Mouse (Mus musculus) megakaryocyte, embryonic 14.5 days (primary cell): Measurements from ENCODE around the gene Ankrd10.

ENCODE experiments used
- FLI1 ChIP-seq: IDR thresholded peaks from 2 replicates; pipeline ENCODE4 v1.6.1; 2012; ENCODE audit warnings: low read length, inconsistent platforms, mixed read lengths
- GATA1 ChIP-seq: IDR thresholded peaks from 3 replicates; pipeline ENCODE4 v1.6.1; 2012; ENCODE audit warnings: mixed read lengths, low read length, inconsistent platforms, borderline replicate concordance

DNA sequence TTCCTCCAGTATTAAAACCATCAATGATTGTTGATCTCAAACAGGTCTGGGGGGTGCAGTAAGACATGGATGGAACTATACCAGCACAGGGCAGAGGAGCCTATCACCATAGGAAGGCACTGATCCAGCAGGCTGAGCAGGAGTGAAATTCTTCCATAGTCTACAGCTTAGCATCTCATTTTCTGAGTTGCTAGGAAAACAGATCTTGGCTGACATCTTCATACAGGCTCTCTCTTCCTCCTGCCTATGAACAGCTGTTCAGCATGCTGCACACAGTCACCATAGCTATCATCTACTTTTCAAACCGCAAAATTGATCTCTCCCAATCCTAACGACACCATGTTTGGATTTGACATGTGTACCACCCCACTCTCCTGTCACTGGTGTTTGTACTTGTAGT lies 17.5 kb downstream of the Ankrd10 start:
- TF ChIP-seq GATA1 (no peak), FLI1 (no peak)
